20 mouse cellular contexts compared by ENCODE assay signal in genomic region chr16:96303356-96303755, GRCm38 (mm10).
"Had no signal": no experiment of that assay in that cellular context is flagged by ENCODE, and none has a peak within 500 bp of the region (broad histone marks: within the 10 kb centered on the region; RNA-seq: fewer than 3 reads in every experiment).

No protein-coding gene starts in this region.

- H3K9me3 ChIP-seq: lung, embryonic 15.5 days; midbrain, embryonic 13.5 days had no signal

- H3K4me2 ChIP-seq: lung, embryonic 15.5 days; midbrain, embryonic 11.5 days; midbrain, embryonic 13.5 days; neural tube, embryonic 12.5 days had no signal

- H3K4me3 ChIP-seq: lung, embryonic 15.5 days; megakaryocyte, embryonic 14.5 days; midbrain, embryonic 13.5 days; neural tube, embryonic 12.5 days had no signal

- H3K36me3 ChIP-seq: lung, embryonic 15.5 days; midbrain, embryonic 13.5 days; neural tube, embryonic 12.5 days had no signal

- H3K4me1 ChIP-seq: lung, embryonic 15.5 days; midbrain, embryonic 13.5 days; neural tube, embryonic 12.5 days had no signal

- H3K27ac ChIP-seq: lung, embryonic 15.5 days; macrophage; midbrain, embryonic 13.5 days; neural tube, embryonic 12.5 days had no signal

- H3K27me3 ChIP-seq: lung, embryonic 15.5 days; midbrain, embryonic 13.5 days; neural tube, embryonic 12.5 days had no signal

- DNase-seq: liver, postnatal 0 days; lung, adult 2 months; lung, postnatal 14 days; lung, postnatal 36 days; retina, postnatal 1 day; right cerebral cortex, adult 18-20 months; right cerebral cortex, postnatal 25 days; right cerebral cortex, postnatal 4 days; spleen, adult 18-20 months; thymus, adult 18-20 months; thymus, postnatal 14 days; thymus, postnatal 36 days had no signal

- ATAC-seq: liver, postnatal 0 days; lung, postnatal 0 days; midbrain, embryonic 13.5 days; midbrain, embryonic 16.5 days had no signal

- H3K9ac ChIP-seq: liver, postnatal 0 days; lung, embryonic 15.5 days; midbrain, embryonic 13.5 days; neural tube, embryonic 12.5 days had no signal
